Mouse (Mus musculus): ENCODE measurements around the gene Dnm3.

- TF ChIP-seq POLR2A (IDR thresholded peaks at IDR 0.05; ENCODE audit: insufficient read length, low read depth) = no peak
- no peak for TF ChIP-seq POLR2AphosphoS2 (IDR thresholded peaks at IDR 0.05; ENCODE audit: insufficient read length, low read depth)
- TF ChIP-seq E2F4 (IDR thresholded peaks at IDR 0.05; ENCODE audit: insufficient read depth) = no peak
- TF ChIP-seq USF1 (IDR thresholded peaks at IDR 0.05; ENCODE audit: low read depth) = no peak
- no peak for TF ChIP-seq TCF3 (IDR thresholded peaks at IDR 0.05; ENCODE audit: insufficient read length, low read depth)
- TF ChIP-seq TCF12 (IDR thresholded peaks at IDR 0.05; ENCODE audit: insufficient read depth, poor library complexity, severe bottlenecking) = no peak
- TF ChIP-seq SRF (IDR thresholded peaks at IDR 0.05; ENCODE audit: control insufficient read depth, insufficient read length, low read depth) = no peak
Observed at GRCm38 (mm10) chr1:162252869-162253268, 225.0 kb downstream of the Dnm3 start.
